18 mouse cellular contexts compared by ENCODE assay signal in genomic region chr13:108066021-108066420, GRCm38 (mm10). TPM values are rescaled to one million over a fixed set of nuclear protein-coding genes. Genes with fewer than 3 reads are reported as not detected.
A peak's percentile ranks its signal among the peaks of the same experiment; 100 is the strongest.
DNase-seq lines count a peak whose midpoint lies in the region; ATAC-seq lines count a peak whose summit lies in the region.
"Had no signal": no experiment of that assay in that cellular context is flagged by ENCODE, and none has a peak within 500 bp of the region (broad histone marks: within the 10 kb centered on the region; RNA-seq: fewer than 3 reads in every experiment).

No protein-coding gene starts in this region.

- no peaks in the 10 kb centered on the region for H3K9me3 ChIP-seq in midbrain, embryonic 10.5 days (replicated peaks)
- no peaks in the 10 kb centered on the region for H3K9me3 ChIP-seq in midbrain, embryonic 13.5 days
- no peaks in the 10 kb centered on the region for H3K9me3 ChIP-seq in forebrain, embryonic 14.5 days (replicated peaks; ENCODE audit: control insufficient read depth, low read length)
- H3K9me3 ChIP-seq: embryonic facial prominence, embryonic 10.5 days; embryonic facial prominence, embryonic 12.5 days; forebrain, embryonic 13.5 days had no signal

- H3K4me1 ChIP-seq in midbrain, embryonic 10.5 days: peaks cover 53% of the 10 kb centered on the region
- H3K4me1 ChIP-seq in midbrain, embryonic 13.5 days (replicated peaks): peaks cover 27% of the 10 kb centered on the region
- peaks cover 3% of the 10 kb centered on the region for H3K4me1 ChIP-seq in forebrain, embryonic 14.5 days (ENCODE audit: control insufficient read depth, insufficient read depth, low read length)

- H3K9ac ChIP-seq in midbrain, embryonic 13.5 days (replicated peaks): no peak overlapping the region
- no peak overlapping the region for H3K9ac ChIP-seq in forebrain, embryonic 14.5 days (ENCODE audit: low read length)
- H3K9ac ChIP-seq: embryonic facial prominence, embryonic 12.5 days; forebrain, embryonic 13.5 days had no signal

- no peak overlapping the region for H3K4me2 ChIP-seq in midbrain, embryonic 13.5 days (replicated peaks)
- H3K4me2 ChIP-seq in forebrain, embryonic 14.5 days (ENCODE audit: low read length): no peak overlapping the region
- H3K4me2 ChIP-seq: embryonic facial prominence, embryonic 12.5 days; forebrain, embryonic 13.5 days had no signal

- H3K4me3 ChIP-seq in midbrain, embryonic 10.5 days: no peak overlapping the region
- no peak overlapping the region for H3K4me3 ChIP-seq in midbrain, embryonic 13.5 days (replicated peaks)
- no peak overlapping the region for H3K4me3 ChIP-seq in forebrain, embryonic 14.5 days (ENCODE audit: low read depth, low read length)
- H3K4me3 ChIP-seq: embryonic facial prominence, embryonic 10.5 days; embryonic facial prominence, embryonic 12.5 days; forebrain, embryonic 13.5 days had no signal

- DNase-seq in midbrain, embryonic 10.5 days (ENCODE audit: low spot score): no peak
- DNase-seq in MEL-GATA-1-ER (ENCODE audit: extremely low read depth, low read depth): peak; percentile 88
- DNase-seq in forebrain, embryonic 14.5 days (ENCODE audit: low spot score): no peak
- DNase-seq in ovary, postnatal 14 days (ENCODE audit: low spot score): no peak
- DNase-seq: adrenal gland, adult 2 months; adrenal gland, postnatal 10 days; adrenal gland, postnatal 25 days; cerebellum, adult 11 months; cerebellum, adult 18-20 months; cerebellum, adult 8-10 months; cerebellum, adult 9-11 months; cerebellum, postnatal 14 days; cerebellum, postnatal 36 days had no signal

- peaks cover 5% of the 10 kb centered on the region; the same call in 1 of the 2 replicates for H3K27me3 ChIP-seq in midbrain, embryonic 10.5 days (ENCODE audit: low read depth, poor library complexity, severe bottlenecking)
- 0 out of 2 replicates have a peak, but pooled peaks cover 6% of the 10 kb centered on the region for H3K27me3 ChIP-seq in midbrain, embryonic 13.5 days
- H3K27me3 ChIP-seq in forebrain, embryonic 14.5 days (replicated peaks; ENCODE audit: control insufficient read depth, insufficient read depth, low read length): no peaks in the 10 kb centered on the region; the same call in 1 of the 2 replicates
- H3K27me3 ChIP-seq: embryonic facial prominence, embryonic 12.5 days had no signal

- 0 out of 2 replicates have a peak overlapping the region, but pooled peaks have one; percentile 18 for H3K27ac ChIP-seq in midbrain, embryonic 10.5 days (replicated peaks)
- H3K27ac ChIP-seq in midbrain, embryonic 13.5 days: no peak overlapping the region
- H3K27ac ChIP-seq in forebrain, embryonic 14.5 days (ENCODE audit: low read depth, low read length): no peak overlapping the region
- H3K27ac ChIP-seq: embryonic facial prominence, embryonic 10.5 days; embryonic facial prominence, embryonic 12.5 days; forebrain, embryonic 13.5 days had no signal

- WGBS in midbrain, embryonic 10.5 days: 78% methylated on average over 2 of the region's 2 CpGs
- WGBS in midbrain, embryonic 13.5 days: 72% methylated on average over 2 of the region's 2 CpGs
- WGBS in forebrain, embryonic 14.5 days: 81% methylated on average over 2 of the region's 2 CpGs

- ATAC-seq in midbrain, embryonic 13.5 days: no peak
- no peak for ATAC-seq in forebrain, embryonic 14.5 days
- ATAC-seq: forebrain, embryonic 13.5 days; forebrain, embryonic 16.5 days had no signal

- H3K36me3 ChIP-seq in midbrain, embryonic 10.5 days: no peaks in the 10 kb centered on the region
- no peaks in the 10 kb centered on the region for H3K36me3 ChIP-seq in midbrain, embryonic 13.5 days
- no peaks in the 10 kb centered on the region for H3K36me3 ChIP-seq in forebrain, embryonic 14.5 days (ENCODE audit: control insufficient read depth, insufficient read depth, low read length)
- H3K36me3 ChIP-seq: embryonic facial prominence, embryonic 10.5 days; embryonic facial prominence, embryonic 12.5 days had no signal

RNA-seq across cellular contexts. Expression of gene Smim15, which starts 21.8 kb away (rescaled TPM):
- 62.2 and 62.9 TPM in 2 replicates for polyA plus RNA-seq in midbrain, embryonic 10.5 days (2016; fragmentation: Nextera tagmentation; extraction: Ambion mirVana)
- 41.2 and 41.4 TPM in 2 replicates for polyA plus RNA-seq in midbrain, embryonic 13.5 days (2015; fragmentation: Nextera tagmentation; extraction: Ambion mirVana)
- 54.6 and 57.7 TPM in 2 replicates for polyA plus RNA-seq in forebrain, embryonic 14.5 days (2014; fragmentation: Nextera tagmentation; extraction: Ambion mirVana)
